Mouse (Mus musculus): ENCODE measurements around the gene Gatad2b.

DNA sequence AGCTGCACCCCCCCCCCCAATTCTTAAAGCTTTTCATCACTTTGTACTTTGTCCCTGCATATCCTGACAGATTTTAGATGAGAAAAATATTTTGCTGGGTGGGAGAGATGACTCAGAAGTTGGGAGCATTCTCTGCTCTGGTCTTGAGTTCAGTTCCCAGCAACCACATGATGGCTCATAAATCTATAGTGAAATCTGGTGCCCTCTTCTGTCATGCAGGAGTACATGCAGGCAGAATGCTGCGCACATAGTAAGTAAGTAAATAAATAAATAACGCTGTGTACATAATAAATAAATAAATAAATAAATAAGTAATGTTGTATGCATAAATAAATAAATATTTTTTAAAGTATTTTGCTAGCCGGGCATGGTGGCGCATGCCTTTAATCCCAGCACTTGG, 54.9 kb downstream of the Gatad2b start:
- TF ChIP-seq CTCF (IDR thresholded peaks at IDR 0.05; ENCODE audit: borderline replicate concordance, insufficient read depth, low read length) (no peak), POLR2A (IDR thresholded peaks at IDR 0.05; ENCODE audit: low read depth, low read length) (no peak)
